Mouse (Mus musculus) neural tube, embryonic 14.5 days (tissue): Measurements from ENCODE around the gene Zfp219. TPM values are rescaled to one million over a fixed set of nuclear protein-coding genes. Genes with fewer than 3 reads are reported as not detected.

Source experiments
- ATAC-seq: fragments of 200-750 bp; cut with Nextera tagmentation; 2 replicates; pipeline ENCODE4 v1.8.0; 2017; ENCODE audit warnings: low read depth, mild to moderate bottlenecking, moderate TSS enrichment, moderate library complexity
- H3K27ac ChIP-seq: fragments of 300-500 bp; sonication (generic); 2 replicates; pipeline ENCODE4 v1.5.1; 2014; ENCODE audit warnings: low read depth, mild to moderate bottlenecking, control low read depth, low read length, moderate library complexity, mixed read lengths
- H3K27me3 ChIP-seq: fragments of 300-500 bp; sonication (generic); 2 replicates; pipeline ENCODE4 v1.6.1; 2014; ENCODE audit warnings: low read length; ENCODE audit not compliant: control insufficient read depth, insufficient read depth
- H3K36me3 ChIP-seq: fragments of 300-500 bp; sonication (generic); 2 replicates; pipeline ENCODE4 v1.6.1; 2014; ENCODE audit warnings: low read length, mixed read lengths; ENCODE audit not compliant: control insufficient read depth, insufficient read depth
- H3K4me1 ChIP-seq: fragments of 300-500 bp; sonication (generic); 2 replicates; pipeline ENCODE4 v1.6.1; 2014; ENCODE audit warnings: low read length; ENCODE audit not compliant: control insufficient read depth, insufficient read depth
- H3K4me2 ChIP-seq: fragments of 300-500 bp; sonication (generic); 2 replicates; pipeline ENCODE4 v1.6.1; 2014; ENCODE audit warnings: mild to moderate bottlenecking, low read depth, low read length, control low read depth
- H3K4me3 ChIP-seq: fragments of 300-500 bp; sonication (generic); 2 replicates; pipeline ENCODE4 v1.5.1; 2014; ENCODE audit warnings: low read depth, low read length, control low read depth, mixed read lengths
- H3K9ac ChIP-seq: fragments of 300-500 bp; sonication (generic); replicated peaks from 2 replicates; pipeline ENCODE4 v1.6.1; 2014; ENCODE audit warnings: low read depth, mild to moderate bottlenecking, control low read depth, low read length, mixed read lengths
- H3K9me3 ChIP-seq: fragments of 300-500 bp; sonication (generic); 2 replicates; pipeline ENCODE4 v1.6.1; 2016; ENCODE audit warnings: low read length; ENCODE audit not compliant: control insufficient read depth
- WGBS: fragments of 180-500 bp; shearing (Covaris S2); extraction: QIAGEN DNeasy Blood & Tissue Kit; methylation state at CpG from one replicate; pipeline ENCODE4 v1.1.7; 2014; 5-methylcytosine and 5-hydroxymethylcytosine counted together
- polyA plus RNA-seq: library from polyadenylated mRNA; unstranded; fragments of >200 nt; fragmentation: Nextera tagmentation; extraction: Ambion mirVana; gene quantifications from 2 replicates; pipeline ENCODE4 v1.2.1, GENCODE M21; 2014

Zfp219 gene
- polyA plus RNA-seq, 1 experiment from 2014 or later = 24.1 TPM

DNA sequence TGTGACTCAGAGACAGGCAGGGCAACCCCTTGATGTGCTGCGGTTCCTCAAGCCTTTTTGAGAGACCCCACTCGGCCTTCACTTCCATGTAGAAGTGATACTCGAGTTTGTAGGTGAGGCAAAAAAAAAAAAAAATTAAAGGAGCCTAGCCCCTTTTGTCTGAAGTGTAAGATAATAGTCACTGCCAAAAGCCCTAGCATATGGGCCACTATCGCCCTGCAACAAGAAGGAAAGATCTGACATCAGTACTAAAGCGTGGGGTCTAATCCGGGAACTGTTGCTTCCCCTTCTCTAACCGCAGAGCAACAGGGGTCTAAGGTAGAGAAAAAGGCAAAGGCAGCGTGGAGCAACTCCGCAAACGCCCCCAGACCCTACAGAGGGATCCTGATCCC lies 36.7 kb downstream of the Zfp219 start:
- Histone ChIP-seq H3K9ac (peak overlapping the region; percentile 83), H3K4me1 (peaks cover 20% of the 10 kb centered on the region; the same call in 1 of the 2 replicates), H3K36me3 (peaks cover 7% of the 10 kb centered on the region; the same call in 1 of the 2 replicates), H3K27ac (peak overlapping the region; percentile 85), H3K4me3 (peak overlapping the region; percentile 76), H3K4me2 (peak overlapping the region; percentile 98), H3K9me3 (no peaks in the 10 kb centered on the region), H3K27me3 (no peaks in the 10 kb centered on the region)
- 10% methylated on average over 10 of the region's 10 CpGs for WGBS
- no peak for ATAC-seq

DNA sequence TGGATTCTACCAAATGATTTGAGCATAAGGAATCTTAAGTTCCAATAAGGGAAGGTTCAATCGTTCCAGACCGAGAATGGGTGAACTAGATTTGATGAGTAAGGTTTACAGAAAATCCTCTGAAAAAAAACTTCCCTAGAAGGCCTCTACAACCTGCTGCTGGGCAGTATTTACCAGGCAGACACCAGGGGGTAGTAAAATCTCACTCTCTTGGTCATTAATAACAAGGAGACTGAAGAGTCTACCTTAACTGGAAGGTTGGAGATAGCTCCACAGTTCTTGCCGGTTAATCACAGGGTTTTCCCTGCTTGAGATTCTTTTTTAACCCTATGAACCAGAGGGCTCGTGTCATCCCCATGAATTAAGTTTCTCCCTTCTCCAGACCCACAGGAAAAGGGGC lies 37.3 kb downstream of the Zfp219 start:
- Histone ChIP-seq H3K9me3 (no peaks in the 10 kb centered on the region), H3K4me2 (peak overlapping the region; percentile 98; the same call in 1 of the 2 replicates), H3K27ac (no peak overlapping the region), H3K36me3 (peaks cover 4% of the 10 kb centered on the region; the same call in 1 of the 2 replicates), H3K4me3 (0 out of 2 replicates have a peak overlapping the region, but pooled peaks have one; percentile 76), H3K4me1 (peaks cover 20% of the 10 kb centered on the region; the same call in 1 of the 2 replicates), H3K27me3 (no peaks in the 10 kb centered on the region), H3K9ac (no peak overlapping the region)
- 68% methylated on average over 4 of the region's 4 CpGs for WGBS
- no peak for ATAC-seq

DNA sequence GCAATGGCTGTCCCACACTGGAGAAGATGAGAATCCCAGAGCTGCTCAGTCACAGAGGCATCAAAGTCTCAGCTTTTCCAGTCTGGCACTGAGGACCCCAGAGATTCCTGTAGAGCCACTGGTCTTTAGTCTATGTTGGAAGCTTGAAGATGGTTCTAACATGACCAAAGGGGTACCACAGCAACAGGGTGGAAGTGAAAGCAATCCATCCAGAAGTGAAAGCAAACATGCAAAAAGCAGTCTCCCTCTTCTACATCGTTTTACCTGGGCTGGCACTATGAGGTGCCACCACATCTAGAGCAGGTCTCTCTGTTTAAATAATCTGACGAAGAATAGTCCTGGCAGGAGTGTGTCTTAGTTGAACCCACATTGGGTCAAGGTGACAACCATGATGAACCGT lies 41.3 kb downstream of the Zfp219 start:
- ATAC-seq = no peak
- Histone ChIP-seq H3K36me3 (no peaks in the 10 kb centered on the region), H3K4me2 (no peak overlapping the region), H3K4me3 (no peak overlapping the region), H3K4me1 (peaks cover 6% of the 10 kb centered on the region; the same call in 1 of the 2 replicates), H3K9me3 (no peaks in the 10 kb centered on the region), H3K27ac (no peak overlapping the region), H3K9ac (no peak overlapping the region), H3K27me3 (no peaks in the 10 kb centered on the region)
- WGBS = 93% methylated on average over 3 of the region's 3 CpGs

DNA sequence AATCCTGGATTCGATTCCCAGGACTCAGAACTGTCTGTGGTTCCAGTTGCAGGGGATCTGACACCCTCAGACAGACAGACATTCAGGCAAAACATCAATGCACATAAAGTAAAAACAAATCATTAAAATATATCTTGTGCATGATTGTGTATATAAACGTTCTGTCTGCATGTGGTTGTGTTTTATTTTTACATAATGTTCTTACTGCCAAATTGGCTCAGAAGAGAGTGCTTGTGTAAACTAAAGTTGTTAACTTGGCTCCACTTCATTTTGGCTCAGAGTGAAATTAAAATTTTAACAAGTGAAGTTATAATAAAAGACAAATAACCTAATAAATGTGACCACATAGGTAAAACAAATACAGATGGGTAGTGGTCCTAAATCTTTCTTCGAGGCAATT lies 53.1 kb downstream of the Zfp219 start:
- H3K27ac ChIP-seq = no peak overlapping the region
- no peaks in the 10 kb centered on the region for H3K9me3 ChIP-seq
- no peak overlapping the region for H3K9ac ChIP-seq
- H3K4me2 ChIP-seq = no peak overlapping the region
- no peaks in the 10 kb centered on the region for H3K27me3 ChIP-seq
- ATAC-seq = no peak
- H3K4me3 ChIP-seq = no peak overlapping the region
- no peaks in the 10 kb centered on the region for H3K36me3 ChIP-seq
- WGBS = 88% methylated on average over 3 of the region's 3 CpGs
- no peaks in the 10 kb centered on the region for H3K4me1 ChIP-seq

DNA sequence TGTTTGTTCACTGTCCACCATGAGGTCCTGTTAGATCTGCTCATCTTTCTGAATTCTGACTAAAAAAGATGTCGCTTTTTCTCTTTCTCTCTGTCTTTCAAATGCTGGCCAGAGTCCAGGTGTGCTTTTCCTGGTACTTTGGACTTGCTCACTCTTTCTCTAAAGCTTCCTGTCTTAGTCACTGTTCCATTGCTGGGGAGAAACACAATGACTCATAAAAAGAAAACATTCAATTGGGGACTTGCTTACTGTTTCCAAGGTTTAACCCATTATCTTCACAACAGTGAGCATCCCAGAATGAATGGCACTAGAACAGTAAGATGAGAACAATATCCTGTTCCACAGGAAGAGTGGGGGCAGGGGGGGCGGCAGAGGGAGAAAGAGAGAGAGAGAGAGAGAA lies 60.2 kb downstream of the Zfp219 start:
- WGBS = 93% methylated on average over 2 of the region's 2 CpGs
- ATAC-seq = no peak
- H3K27ac ChIP-seq = no peak overlapping the region

More for the DNA sequence above, 60.2 kb downstream of the Zfp219 start:
- H3K9ac ChIP-seq = no peak overlapping the region
- H3K9me3 ChIP-seq = no peaks in the 10 kb centered on the region
- H3K4me1 ChIP-seq = no peaks in the 10 kb centered on the region
- H3K4me2 ChIP-seq = no peak overlapping the region
- H3K36me3 ChIP-seq = no peaks in the 10 kb centered on the region
- no peak overlapping the region for H3K4me3 ChIP-seq
- H3K27me3 ChIP-seq = no peaks in the 10 kb centered on the region

Other genes with a start within 250 kb of the Zfp219 start
- not detected in 2 replicates for gene Ang4, start 247.1 kb downstream of the Zfp219 start, polyA plus RNA-seq
- gene AY358078, start 220.7 kb downstream of the Zfp219 start, polyA plus RNA-seq = not detected in 2 replicates
- not detected in 2 replicates for gene Ear6, start 167.0 kb downstream of the Zfp219 start, polyA plus RNA-seq
- 69.8 and 99.4 TPM in 2 replicates for gene Mettl17, start 135.9 kb downstream of the Zfp219 start, polyA plus RNA-seq
- gene Slc39a2, start 127.8 kb downstream of the Zfp219 start, polyA plus RNA-seq = 1.6 and 1.9 TPM in 2 replicates
- 168 and 194 TPM in 2 replicates for gene Ndrg2, start 106.6 kb downstream of the Zfp219 start, polyA plus RNA-seq
- gene Tppp2, start 102.3 kb downstream of the Zfp219 start, polyA plus RNA-seq = not detected in 2 replicates
- not detected in 2 replicates for gene Rnase13, start 98.0 kb downstream of the Zfp219 start, polyA plus RNA-seq
- 66.5 and 73.8 TPM in 2 replicates for gene Arhgef40, start 36.0 kb downstream of the Zfp219 start, polyA plus RNA-seq
- 0.47 and 0.66 TPM in 2 replicates for gene Tmem253, start 5.1 kb downstream of the Zfp219 start, polyA plus RNA-seq
- not detected in 2 replicates for gene Olfr221, start 21.7 kb upstream of the Zfp219 start, polyA plus RNA-seq
- 432 and 490 TPM in 2 replicates for gene Hnrnpc, start 83.3 kb upstream of the Zfp219 start, polyA plus RNA-seq
- gene Rpgrip1, start 90.0 kb upstream of the Zfp219 start, polyA plus RNA-seq = 42.0 and 47.5 TPM in 2 replicates
- 43.6 and 61.4 TPM in 2 replicates for gene Supt16, start 176.7 kb upstream of the Zfp219 start, polyA plus RNA-seq
- gene Chd8, start 237.0 kb upstream of the Zfp219 start, polyA plus RNA-seq = 49.6 and 59.6 TPM in 2 replicates